Mouse (Mus musculus): ENCODE measurements around the gene Akr1c13. TPM values are rescaled to one million over a fixed set of nuclear protein-coding genes. Genes with fewer than 3 reads are reported as not detected.

Akr1c13 gene
- total RNA-seq, 2 experiments from 2014 or later = 1.2 to 1.5 TPM

- DNase-seq = no peak
- intact Hi-C loops (cut with DNase I) = no loop called here
Measured at GRCm38 (mm10) chr13:4233536-4234172, 42.7 kb downstream of the Akr1c13 start.

GRCm38 (mm10) chr13:4244861-4245559, 54.1 kb downstream of the Akr1c13 start:
- intact Hi-C loops (cut with DNase I) = no loop called here
- no peak for DNase-seq

GRCm38 (mm10) chr13:4249347-4249746, 58.4 kb downstream of the Akr1c13 start:
- DNase-seq = no peak
- intact Hi-C loops (cut with DNase I) = no loop called here

Other genes with a start within 250 kb of the Akr1c13 start
- not detected for gene Ucn3, start 245.8 kb upstream of the Akr1c13 start, total RNA-seq (2021)
- 1 to 10 TPM; 9.0 to 9.1 TPM for gene Akr1c14, start 142.1 kb upstream of the Akr1c13 start, total RNA-seq (2021)
- gene Akr1c18, start 40.5 kb upstream of the Akr1c13 start, total RNA-seq (2021) = not detected
- gene Akr1c19, start 37.5 kb downstream of the Akr1c13 start, total RNA-seq (2021) = 1 to 10 TPM; 1.6 to 2.2 TPM
- not detected for gene Akr1c12, start 88.3 kb downstream of the Akr1c13 start, total RNA-seq (2021)
- not detected for gene Akr1c6, start 243.2 kb downstream of the Akr1c13 start, total RNA-seq (2021)